Mouse (Mus musculus) stomach, postnatal 0 days (tissue): ENCODE data around the gene Brwd1.

ENCODE experiments used
- CTCF ChIP-seq: IDR thresholded peaks from 2 replicates; pipeline ENCODE4 v1.5.1; 2016; ENCODE audit warnings: antibody characterized with exemption, low read depth, mild to moderate bottlenecking, moderate library complexity
- EP300 ChIP-seq: optimal IDR thresholded peaks from 2 replicates; pipeline ENCODE3; 2016; ENCODE audit warnings: antibody characterized with exemption

DNA sequence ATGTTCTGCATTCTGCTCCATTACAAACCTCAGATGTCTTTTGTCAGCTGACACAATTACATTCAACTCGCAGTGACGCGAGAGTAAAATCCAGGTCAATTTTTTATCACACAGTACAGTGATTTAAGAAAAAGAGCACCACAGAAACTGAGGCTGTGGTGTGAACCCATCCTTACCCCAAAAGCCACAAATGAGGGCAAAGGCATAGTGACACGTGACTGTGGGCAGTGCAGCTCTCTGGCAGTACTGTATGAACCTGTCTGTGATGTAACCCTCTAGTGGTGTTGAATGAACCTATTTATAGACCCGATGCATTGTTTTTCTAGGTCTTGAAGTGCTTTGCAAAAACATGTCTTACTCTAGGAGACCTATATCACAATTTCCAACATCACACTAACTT, 83.0 kb downstream of the Brwd1 start:
- TF ChIP-seq CTCF (no peak), EP300 (no peak)
